Mouse (Mus musculus) heart, embryonic 12.5 days (tissue): ENCODE data around the gene Fam183b. TPM values are rescaled to one million over a fixed set of nuclear protein-coding genes. Genes with fewer than 3 reads are reported as not detected.
A peak's percentile ranks its signal among the peaks of the same experiment; 100 is the strongest.
"Not testable (repeated sequence)": the region's sequence is repeated elsewhere in the genome, so short reads cannot be mapped to it uniquely, and the experiment has no call there.

Source experiments
- ATAC-seq: fragments of 200-750 bp; cut with Nextera tagmentation; 2 replicates; pipeline ENCODE4 v1.8.0; 2017; ENCODE audit warnings: moderate TSS enrichment, moderate library complexity; ENCODE audit not compliant: insufficient number of reproducible peaks, low FRiP score
- H3K27ac ChIP-seq: fragments of 300-500 bp; sonication (generic); 2 replicates; pipeline ENCODE4 v1.5.1; 2016; ENCODE audit warnings: mild to moderate bottlenecking, moderate library complexity; ENCODE audit not compliant: poor library complexity, severe bottlenecking
- H3K27me3 ChIP-seq: fragments of 300-500 bp; sonication (generic); replicated peaks from 2 replicates; pipeline ENCODE4 v1.6.1; 2016; ENCODE audit warnings: mild to moderate bottlenecking, moderate library complexity
- H3K36me3 ChIP-seq: fragments of 300-500 bp; sonication (generic); 2 replicates; pipeline ENCODE4 v1.6.1; 2016; ENCODE audit warnings: mild to moderate bottlenecking, moderate library complexity
- H3K4me1 ChIP-seq: fragments of 300-500 bp; sonication (generic); replicated peaks from 2 replicates; pipeline ENCODE4 v1.6.1; 2016; ENCODE audit warnings: mild to moderate bottlenecking
- H3K4me2 ChIP-seq: fragments of 300-500 bp; sonication (generic); 2 replicates; pipeline ENCODE4 v1.6.1; 2016; ENCODE audit warnings: mild to moderate bottlenecking, moderate library complexity
- H3K4me3 ChIP-seq: fragments of 300-500 bp; sonication (generic); 2 replicates; pipeline ENCODE4 v1.5.1; 2016; ENCODE audit warnings: mild to moderate bottlenecking
- H3K9ac ChIP-seq: fragments of 300-500 bp; sonication (generic); 2 replicates; pipeline ENCODE4 v1.6.1; 2016; ENCODE audit warnings: mild to moderate bottlenecking, moderate library complexity
- H3K9me3 ChIP-seq: fragments of 300-500 bp; sonication (generic); replicated peaks from 2 replicates; pipeline ENCODE4 v1.6.1; 2016; ENCODE audit warnings: mild to moderate bottlenecking, moderate library complexity
- WGBS: fragments of 180-500 bp; shearing (Covaris S2); methylation state at CpG from one replicate; pipeline ENCODE4 v1.1.7; 2016; 5-methylcytosine and 5-hydroxymethylcytosine counted together
- polyA plus RNA-seq: library from polyadenylated mRNA; unstranded; fragments of >200 nt; fragmentation: Nextera tagmentation; extraction: Ambion mirVana; gene quantifications from 2 replicates; pipeline ENCODE4 v1.2.1, GENCODE M21; 2016

Fam183b gene
- 0.65 and 1.1 TPM in 2 replicates for polyA plus RNA-seq

GRCm38 (mm10) chr11:58801558-58802228 lies at the start of gene Fam183b:
Gene Fam183b, minus strand, starts transcription at chr11:58801960.
- Histone ChIP-seq H3K4me3 (no peak within 1 kb of the TSS), H3K36me3 (no peaks in the 10 kb centered on the region), H3K27me3 (peaks cover 4% of the 10 kb centered on the region; the same call in 1 of the 2 replicates), H3K9ac (no peak within 1 kb of the TSS), H3K9me3 (no peaks in the 10 kb centered on the region), H3K4me1 (0 out of 2 replicates have a peak, but pooled peaks cover 10% of the 10 kb centered on the region), H3K27ac (no peak within 1 kb of the TSS), H3K4me2 (peak within 1 kb of the TSS; percentile 40; the same call in 1 of the 2 replicates)
- 41% methylated on average over 14 of the region's 14 CpGs for WGBS
- peak; percentile 42; the same call in 1 of the 2 replicates for ATAC-seq

GRCm38 (mm10) chr11:58849731-58850130 lies 48.0 kb upstream of the Fam183b start:
- 0 out of 2 replicates have a peak, but pooled peaks cover 3% of the 10 kb centered on the region for H3K9me3 ChIP-seq
- H3K27ac ChIP-seq: no peak overlapping the region
- H3K4me3 ChIP-seq: no peak overlapping the region
- peaks cover 7% of the 10 kb centered on the region for H3K4me1 ChIP-seq
- no peaks in the 10 kb centered on the region for H3K27me3 ChIP-seq
- no peak overlapping the region for H3K4me2 ChIP-seq
- no peak overlapping the region for H3K9ac ChIP-seq
- H3K36me3 ChIP-seq: peaks cover 33% of the 10 kb centered on the region
- ATAC-seq: no peak
- WGBS: 73% methylated on average over 2 of the region's 2 CpGs

- H3K4me1 ChIP-seq: peaks cover 7% of the 10 kb centered on the region
- H3K27ac ChIP-seq: peak overlapping the region; percentile 78; the same call in 1 of the 2 replicates
- peaks cover 25% of the 10 kb centered on the region for H3K36me3 ChIP-seq
- H3K9me3 ChIP-seq: 0 out of 2 replicates have a peak, but pooled peaks cover 3% of the 10 kb centered on the region
- H3K4me3 ChIP-seq: peak overlapping the region; percentile 95
- H3K27me3 ChIP-seq: no peaks in the 10 kb centered on the region
- 44% methylated on average over 9 of the region's 9 CpGs for WGBS
- ATAC-seq: 0 out of 2 replicates have a peak, but pooled peaks have one; percentile 10
- H3K4me2 ChIP-seq: peak overlapping the region; percentile 91
- peak overlapping the region; percentile 89 for H3K9ac ChIP-seq
Observed at GRCm38 (mm10) chr11:58847636-58848035, 45.9 kb upstream of the Fam183b start.

DNA sequence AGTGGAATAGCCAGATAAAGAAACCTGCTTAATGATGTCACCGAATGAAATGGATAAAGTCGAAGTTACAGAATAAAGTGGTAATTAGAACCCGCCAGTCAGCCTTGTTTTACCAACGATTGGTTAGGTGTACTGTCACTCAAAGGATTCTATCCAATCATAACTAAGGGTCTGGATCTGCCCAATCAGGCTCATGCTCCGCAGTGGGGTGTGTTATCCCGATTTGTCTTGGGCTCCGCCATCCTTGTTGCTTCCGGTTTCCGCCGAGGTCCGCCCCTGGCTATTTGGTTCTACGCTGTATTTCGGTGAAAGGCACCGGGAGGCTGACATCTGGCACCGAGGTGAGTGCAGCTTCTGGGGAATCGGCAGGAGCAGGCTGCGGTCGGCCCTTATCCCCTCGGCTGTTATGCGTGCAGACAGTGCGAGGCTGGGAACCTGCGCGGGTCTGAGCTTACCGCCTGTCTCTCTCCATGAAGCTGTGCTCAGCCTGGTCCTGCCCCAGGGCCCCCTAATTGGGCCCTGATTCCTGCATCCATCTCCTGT lies 45.2 kb upstream of the Fam183b start, which contains the start of gene Gm12258:
Gene Gm12258 (plus strand): TSS at position 240 of the 543 bp plus-strand sequence.
- no peaks in the 10 kb centered on the region for H3K27me3 ChIP-seq
- H3K4me1 ChIP-seq: peaks cover 7% of the 10 kb centered on the region
- peak within 1 kb of the TSS; percentile 95 for H3K4me3 ChIP-seq
- 0 out of 2 replicates have a peak, but pooled peaks cover 3% of the 10 kb centered on the region for H3K9me3 ChIP-seq
- peak within 1 kb of the TSS; percentile 89 for H3K9ac ChIP-seq
- peaks cover 19% of the 10 kb centered on the region for H3K36me3 ChIP-seq
- ATAC-seq: peak; percentile 100
- H3K4me2 ChIP-seq: peak within 1 kb of the TSS; percentile 91
- WGBS: under 1% methylated on average over 24 of the region's 24 CpGs
- peak within 1 kb of the TSS; percentile 78 for H3K27ac ChIP-seq

GRCm38 (mm10) chr11:58838951-58839350 lies 37.2 kb upstream of the Fam183b start, which contains the start of gene Olfr311:
Gene Olfr311, plus strand, starts transcription at chr11:58839251.
- not testable (repeated sequence) for H3K9me3 ChIP-seq, H3K27me3 ChIP-seq, ATAC-seq, H3K4me2 ChIP-seq, H3K27ac ChIP-seq, H3K36me3 ChIP-seq, H3K4me1 ChIP-seq, H3K9ac ChIP-seq, H3K4me3 ChIP-seq

- not testable (repeated sequence) for H3K27ac ChIP-seq, H3K27me3 ChIP-seq, H3K9ac ChIP-seq, H3K4me3 ChIP-seq, H3K4me2 ChIP-seq, H3K9me3 ChIP-seq, H3K4me1 ChIP-seq, ATAC-seq, H3K36me3 ChIP-seq
- WGBS: 74% methylated on average over 3 of the region's 3 CpGs
Observed at GRCm38 (mm10) chr11:58832541-58832940, 30.8 kb upstream of the Fam183b start.

- no peaks in the 10 kb centered on the region for H3K4me1 ChIP-seq
- H3K9me3 ChIP-seq: no peaks in the 10 kb centered on the region
- no peak overlapping the region for H3K4me2 ChIP-seq
- no peak for ATAC-seq
- H3K4me3 ChIP-seq: no peak overlapping the region
- no peak overlapping the region for H3K27ac ChIP-seq
- no peak overlapping the region for H3K9ac ChIP-seq
- H3K27me3 ChIP-seq: no peaks in the 10 kb centered on the region
- 70% methylated on average over 3 of the region's 3 CpGs for WGBS
- no peaks in the 10 kb centered on the region for H3K36me3 ChIP-seq
Observed at GRCm38 (mm10) chr11:58829764-58830163, 28.0 kb upstream of the Fam183b start.

DNA sequence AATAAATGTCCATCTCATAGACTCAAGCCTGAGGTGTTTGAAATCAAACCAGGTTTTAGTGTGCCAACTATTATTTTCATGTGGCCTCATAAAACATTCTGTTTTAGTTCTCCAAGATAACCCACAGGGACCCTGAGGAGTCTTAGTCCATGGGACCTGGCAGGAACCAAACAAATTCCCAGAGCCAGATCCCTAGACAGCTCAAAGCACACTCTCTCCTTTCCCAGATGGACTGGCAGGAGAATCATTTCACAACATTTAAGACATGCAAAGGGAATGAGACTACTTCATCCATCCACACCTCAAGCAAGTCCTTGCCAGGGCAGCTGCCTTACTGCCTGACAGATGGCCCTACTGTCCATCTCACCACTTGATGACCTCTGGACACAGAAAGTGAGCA lies 27.2 kb upstream of the Fam183b start, which contains the start of gene Olfr312:
Gene Olfr312 (plus strand): TSS at position 301 of the 400 bp plus-strand sequence.
- ATAC-seq, H3K36me3 ChIP-seq, H3K9me3 ChIP-seq, H3K4me2 ChIP-seq, H3K4me1 ChIP-seq, H3K27me3 ChIP-seq, H3K27ac ChIP-seq, H3K4me3 ChIP-seq, H3K9ac ChIP-seq: not testable (repeated sequence)

DNA sequence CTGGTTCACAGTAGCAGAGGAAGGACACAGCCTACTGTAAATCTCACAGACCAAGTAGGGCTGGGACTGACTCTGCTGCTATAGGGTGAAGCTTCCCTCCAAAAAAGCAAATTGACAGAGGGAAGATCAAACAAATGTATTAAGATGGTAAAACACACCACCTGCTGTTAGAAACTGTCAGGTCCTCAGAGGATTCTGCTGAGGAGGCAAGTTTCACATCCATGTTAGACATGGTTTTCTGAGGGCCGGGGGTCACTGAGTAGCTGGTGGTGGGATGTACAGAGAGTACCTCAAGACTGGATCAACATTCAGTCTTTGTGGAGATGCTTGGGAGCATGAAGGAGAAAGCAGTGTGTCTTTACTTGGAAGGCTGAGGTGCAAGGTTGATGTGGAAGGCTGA lies 13.9 kb upstream of the Fam183b start:
- Histone ChIP-seq H3K4me2 (no peak overlapping the region), H3K36me3 (no peaks in the 10 kb centered on the region), H3K9ac (no peak overlapping the region), H3K4me1 (no peaks in the 10 kb centered on the region), H3K9me3 (no peaks in the 10 kb centered on the region), H3K27me3 (no peaks in the 10 kb centered on the region), H3K27ac (no peak overlapping the region), H3K4me3 (no peak overlapping the region)
- no peak for ATAC-seq
- WGBS: 80% methylated on average over 1 of the region's 1 CpGs

- H3K9me3 ChIP-seq, H3K4me3 ChIP-seq, H3K27ac ChIP-seq, H3K9ac ChIP-seq, H3K27me3 ChIP-seq, H3K36me3 ChIP-seq, H3K4me1 ChIP-seq, H3K4me2 ChIP-seq, ATAC-seq: not testable (repeated sequence)
- 66% methylated on average over 1 of the region's 1 CpGs for WGBS
Observed at GRCm38 (mm10) chr11:58814700-58815099, 12.9 kb upstream of the Fam183b start, which contains the start of gene Olfr313. Gene Olfr313, plus strand, starts transcription at chr11:58815000.

DNA sequence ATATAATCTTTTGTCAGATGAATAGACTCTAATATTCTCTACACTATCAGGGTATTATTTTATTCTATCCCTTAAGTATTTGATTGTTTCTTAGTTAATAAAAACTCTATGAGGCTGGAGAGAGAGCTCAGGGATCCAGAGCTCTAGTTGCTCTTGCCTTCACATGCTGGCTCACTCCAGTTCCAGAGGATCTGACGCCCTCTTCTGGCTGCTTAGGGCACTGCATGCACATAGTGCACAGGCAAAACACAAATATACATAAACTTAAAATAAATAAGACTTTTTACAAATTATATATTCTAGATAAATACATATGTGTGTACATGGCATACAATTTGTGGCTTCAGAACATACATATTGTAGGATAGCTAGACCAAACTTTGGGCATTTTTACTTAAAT lies 10.2 kb upstream of the Fam183b start:
- Histone ChIP-seq H3K4me3 (no peak overlapping the region), H3K9ac (no peak overlapping the region), H3K4me1 (no peaks in the 10 kb centered on the region), H3K4me2 (no peak overlapping the region), H3K27me3 (no peaks in the 10 kb centered on the region), H3K9me3 (no peaks in the 10 kb centered on the region), H3K27ac (no peak overlapping the region), H3K36me3 (no peaks in the 10 kb centered on the region)
- WGBS: 5% methylated on average over 1 of the region's 1 CpGs
- ATAC-seq: no peak
